In genomic region chr11:68467962-68468612, GRCm38 (mm10) we compare ENCODE assay signal across 25 mouse cellular contexts. TPM values are rescaled to one million over a fixed set of nuclear protein-coding genes. Genes with fewer than 3 reads are reported as not detected.
A peak's percentile ranks its signal among the peaks of the same experiment; 100 is the strongest.
DNase-seq lines count a peak whose midpoint lies in the region; TF ChIP-seq lines count a peak whose summit lies in the region.
"Had no signal": no experiment of that assay in that cellular context is flagged by ENCODE, and none has a peak within 500 bp of the region (broad histone marks: within the 10 kb centered on the region; RNA-seq: fewer than 3 reads in every experiment).

No protein-coding gene starts in this region.

- in situ Hi-C loops in CH12.LX (cut with MboI; ENCODE audit: low pct_ligation_motif_present, low pct_unique_long_range_greater_than_20kb, low sequenced_read_pairs) = no loop called here

- no peaks in the 10 kb centered on the region for H3K27me3 ChIP-seq in CH12.LX (replicated peaks)
- H3K27me3 ChIP-seq: liver, embryonic 15.5 days; lung, embryonic 15.5 days; neural tube, embryonic 12.5 days had no signal

- no peak for TF ChIP-seq RAD21 in CH12.LX (IDR thresholded peaks at IDR 0.05; ENCODE audit: low read depth, low read length)

- H3K4me1 ChIP-seq in CH12.LX (ENCODE audit: control insufficient read depth in 1 of 2, insufficient read depth in 2 of 2) = peaks cover 14 to 57% of the 10 kb centered on the region in 2 experiments
- H3K4me1 ChIP-seq: embryonic facial prominence, embryonic 15.5 days; liver, embryonic 15.5 days; lung, embryonic 15.5 days; neural tube, embryonic 12.5 days had no signal

- dilution Hi-C loops in CH12.LX (cut with MboI; ENCODE audit: extremely low pct_ligation_motif_present, extremely low pct_unique_long_range_greater_than_20kb, low sequenced_read_pairs) = no loop called here

- no peak overlapping the region for H3K4me2 ChIP-seq in CH12.LX (ENCODE audit: insufficient read depth, low read depth, poor library complexity, severe bottlenecking)
- H3K4me2 ChIP-seq: embryonic facial prominence, embryonic 15.5 days; liver, embryonic 15.5 days; lung, embryonic 15.5 days; neural tube, embryonic 12.5 days had no signal

- H3K9ac ChIP-seq in CH12.LX (ENCODE audit: insufficient read depth, low read depth) = no peak overlapping the region
- H3K9ac ChIP-seq: embryonic facial prominence, embryonic 15.5 days; liver, embryonic 15.5 days; lung, embryonic 15.5 days; neural tube, embryonic 12.5 days had no signal

- H3K9me3 ChIP-seq in CH12.LX (replicated peaks; ENCODE audit: low read length) = peaks cover 4% of the 10 kb centered on the region
- H3K9me3 ChIP-seq: embryonic facial prominence, embryonic 15.5 days; liver, embryonic 15.5 days; lung, embryonic 15.5 days; neural tube, embryonic 12.5 days had no signal

- no peak overlapping the region for H3K4me3 ChIP-seq in CH12.LX (replicated peaks in 1 of 3; ENCODE audit: low read depth in 2 of 3, low read length in 2 of 3, poor library complexity in 1 of 3)
- H3K4me3 ChIP-seq: embryonic facial prominence, embryonic 15.5 days; left cerebral cortex, adult 2 months; liver, embryonic 15.5 days; lung, embryonic 15.5 days; neural tube, embryonic 12.5 days had no signal

- TF ChIP-seq POLR2A in CH12.LX (IDR thresholded peaks at IDR 0.05; ENCODE audit: low read depth, low read length) = no peak
- no peak for TF ChIP-seq POLR2A in brain, embryonic 14.5 days (IDR thresholded peaks at IDR 0.05; ENCODE audit: borderline replicate concordance, extremely low read depth, insufficient read depth, insufficient read length, poor library complexity, severe bottlenecking)

- no peak for TF ChIP-seq CTCF in CH12.LX (conservative IDR thresholded peaks at IDR 0.05 in 1 of 2, IDR thresholded peaks at IDR 0.05 in 1 of 2; ENCODE audit: low read depth in 2 of 2, low read length in 2 of 2)
- TF ChIP-seq CTCF in brain, embryonic 14.5 days (IDR thresholded peaks at IDR 0.05; ENCODE audit: borderline replicate concordance, extremely low read depth, insufficient read depth, insufficient read length) = no peak

- peaks cover 0 to 15% of the 10 kb centered on the region in 2 experiments for H3K36me3 ChIP-seq in CH12.LX (replicated peaks in 1 of 2; ENCODE audit: control insufficient read depth in 1 of 2, insufficient read depth in 1 of 2, low read length in 1 of 2)
- H3K36me3 ChIP-seq: embryonic facial prominence, embryonic 15.5 days; liver, embryonic 15.5 days; lung, embryonic 15.5 days; neural tube, embryonic 12.5 days had no signal

- H3K27ac ChIP-seq in CH12.LX (ENCODE audit: insufficient read depth, low read depth) = no peak overlapping the region
- H3K27ac ChIP-seq: embryonic facial prominence, embryonic 15.5 days; kidney, postnatal 0 days; left cerebral cortex, adult 2 months; liver, embryonic 15.5 days; lung, embryonic 15.5 days; neural tube, embryonic 12.5 days had no signal

- intact Hi-C loops in left cerebral cortex, postnatal 14 days (cut with DNase I) = no loop called here

- H3K79me2 ChIP-seq in CH12.LX (replicated peaks; ENCODE audit: control insufficient read depth, extremely low read depth, insufficient read depth, poor library complexity, severe bottlenecking) = no peaks in the 10 kb centered on the region

- TF ChIP-seq EP300 in CH12.LX (IDR thresholded peaks at IDR 0.05; ENCODE audit: low read length) = no peak

- peak; percentile 4 for DNase-seq in adrenal gland, postnatal 14 days
- DNase-seq in adrenal gland, postnatal 4 days (ENCODE audit: low spot score in 2 of 2) = no peak
- DNase-seq in 3134 (ENCODE audit: extremely low read depth, insufficient read length, low spot score) (peak; percentile 56), CH12.LX (ENCODE audit: extremely low read depth) (peak; percentile 42)
- peak; percentile 19 for DNase-seq in brain, embryonic 14.5 days (ENCODE audit: low read depth)
- no peak for DNase-seq in kidney, adult 18-20 months
- no peak for DNase-seq in left cerebral cortex, postnatal 14 days (ENCODE audit: low spot score in 2 of 2)
- DNase-seq: adrenal gland, postnatal 10 days; cerebellum, adult 2 months; cerebellum, postnatal 36 days; embryo, embryonic 11 days; gastrocnemius, postnatal 36 days; left cerebral cortex, postnatal 4 days; liver; lung, postnatal 36 days; midbrain, embryonic 14.5 days; retina, postnatal 1 day; right cerebral cortex, postnatal 25 days; spleen, adult 18-20 months had no signal

TF ChIP-seq in CH12.LX, 34 proteins besides CTCF, POLR2A, EP300 and RAD21:
- TF ChIP-seq ETS1 (conservative IDR thresholded peaks at IDR 0.05; ENCODE audit: low read depth, low read length) (peak; percentile 40; the same call in 1 of the 2 replicates), ZNF384 (IDR thresholded peaks at IDR 0.05; ENCODE audit: low read depth, low read length) (no peak)
TF ChIP-seq in CH12.LX: peak in this region for 1.

RNA-seq across cellular contexts. Expression of gene Pik3r6, which starts 34.7 kb away (rescaled TPM):
- total RNA-seq in adrenal gland, postnatal 14 days (2021) = 4.4 and 5.1 TPM in 2 replicates
- 1 to 10 TPM; 4.7 to 5.0 TPM for total RNA-seq in adrenal gland, postnatal 4 days (2021)
- total RNA-seq in CH12.LX (2012; rRNA removed) (88.4 and 102 TPM in 2 replicates), CH12.LX (2014; rRNA removed) (80.9 and 82.9 TPM in 2 replicates)
- polyA plus RNA-seq in CH12.LX (2012; ENCODE audit: insufficient read length, low read depth) = 90.2 and 95.9 TPM in 2 replicates
- 2.2 and 2.4 TPM in 2 replicates for polyA plus RNA-seq in brain, embryonic 14.5 days (2012; rRNA removed)
- 1 to 10 TPM; 3.8 to 4.1 TPM for total RNA-seq in left cerebral cortex, postnatal 14 days (2021)

RNA-seq across cellular contexts. Expression of gene Pik3r5, which starts 36.2 kb away (rescaled TPM):
- total RNA-seq in adrenal gland, postnatal 14 days (2021) = 0.67 and 4.2 TPM in 2 replicates
- 1 to 10 TPM in 1 of 2 experiments, under 1 TPM in 1; 0.87 to 1.1 TPM for total RNA-seq in adrenal gland, postnatal 4 days (2021)
- total RNA-seq in CH12.LX (2012; rRNA removed) = 5.7 and 8.3 TPM in 2 replicates
- 2.9 and 3.5 TPM in 2 replicates for total RNA-seq in CH12.LX (2014; rRNA removed)
- 7.3 and 9.4 TPM in 2 replicates for polyA plus RNA-seq in CH12.LX (2012; ENCODE audit: insufficient read length, low read depth)
- 0.32 and 0.74 TPM in 2 replicates for polyA plus RNA-seq in brain, embryonic 14.5 days (2012; rRNA removed)
- 1 to 10 TPM; 4.0 to 4.1 TPM for total RNA-seq in left cerebral cortex, postnatal 14 days (2021)

Comparison
In these comparisons a context has a peak if more than half of its experiments do, and no peak if none do; other contexts are left out.
1. DNase-seq: peak in adrenal gland, postnatal 14 days (single experiment), 3134 (single experiment), CH12.LX (single experiment) and brain, embryonic 14.5 days (single experiment); none in adrenal gland, postnatal 4 days (0 of 2), kidney, adult 18-20 months (single experiment) and left cerebral cortex, postnatal 14 days (0 of 2).
2. RNA of gene Pik3r6, which starts 34.7 kb away (total RNA-seq): 80.9 to 102 TPM in CH12.LX; 4.7 to 5.0 TPM in adrenal gland, postnatal 4 days, 4.4 to 5.1 TPM in adrenal gland, postnatal 14 days and 3.8 to 4.1 TPM in left cerebral cortex, postnatal 14 days; every median in the first group is over 10 times any median in the second.